Mouse (Mus musculus): Measurements from ENCODE around the gene Gm17124. TPM values are rescaled to one million over a fixed set of nuclear protein-coding genes. Genes with fewer than 3 reads are reported as not detected.
"Not testable (repeated sequence)": the region's sequence is repeated elsewhere in the genome, so short reads cannot be mapped to it uniquely, and the experiment has no call there.

The Gm17124 gene
- not detected for polyA plus RNA-seq (2017; shearing (Covaris generic))

DNA sequence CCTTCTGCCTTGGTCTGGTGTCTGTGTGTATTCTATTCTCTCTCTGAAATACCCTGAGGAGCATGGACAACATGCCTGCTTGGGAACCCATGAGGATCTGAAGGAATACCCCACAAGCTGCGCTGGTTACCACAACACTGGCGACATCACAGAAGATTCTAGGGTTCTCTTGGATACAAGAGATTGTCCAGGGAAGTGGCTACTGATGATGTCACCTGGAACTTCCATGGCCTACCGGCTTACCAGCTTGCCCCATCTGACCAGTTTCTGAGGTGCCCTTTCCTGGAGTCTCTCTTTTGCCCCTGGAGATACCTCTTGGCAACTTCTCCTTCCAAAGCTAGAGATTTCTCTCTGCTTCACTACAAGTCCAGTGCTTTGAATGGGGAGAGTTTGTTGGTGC is at the start of gene Gm17124:
TSS of gene Gm17124 (minus strand) at position 101 of the 400 bp plus-strand sequence.
- ATAC-seq = not testable (repeated sequence)

- ATAC-seq = not testable (repeated sequence)
Measured at GRCm38 (mm10) chr14:42641817-42642216, 42.1 kb upstream of the Gm17124 start, which contains the start of gene Gm3633. Gene Gm3633 (minus strand): TSS chr14:42641917.

Other genes starting within 250 kb of the Gm17124 start
- gene Gm8005, start 160.2 kb downstream of the Gm17124 start, polyA plus RNA-seq (2017; shearing (Covaris generic)) = under 1 TPM in 1 of 2 experiments, not detected in 1; 0.26 TPM
- gene Gm8011, start 136.0 kb downstream of the Gm17124 start, polyA plus RNA-seq (2017; shearing (Covaris generic)) = not detected
- not detected for gene Gm8020, start 97.5 kb downstream of the Gm17124 start, polyA plus RNA-seq (2017; shearing (Covaris generic))
- gene Gm8024, start 75.6 kb downstream of the Gm17124 start, polyA plus RNA-seq (2017; shearing (Covaris generic)) = not detected
- gene Gm3633, start 42.0 kb upstream of the Gm17124 start, polyA plus RNA-seq (2017; shearing (Covaris generic)) = not detected
- not detected for gene Gm10378, start 56.1 kb upstream of the Gm17124 start, polyA plus RNA-seq (2017; shearing (Covaris generic))
- gene Gm3015, start 168.9 kb upstream of the Gm17124 start, polyA plus RNA-seq (2017; shearing (Covaris generic)) = not detected
- not detected for gene Gm10377, start 198.1 kb upstream of the Gm17124 start, polyA plus RNA-seq (2017; shearing (Covaris generic))